Mouse (Mus musculus) thymus, adult 2 months (tissue): Measurements from ENCODE around the gene Eml2.

Experiments
- CTCF ChIP-seq: fragments of 200-500 bp; IDR thresholded peaks from 2 replicates; pipeline ENCODE4 v1.5.1; 2012; ENCODE audit warnings: mild to moderate bottlenecking, control low read depth, low read length, moderate library complexity, borderline replicate concordance; ENCODE audit not compliant: control insufficient read depth, poor library complexity, insufficient read depth; ENCODE audit errors: extremely low read depth
- POLR2A ChIP-seq: fragments of 200-500 bp; IDR thresholded peaks from 2 replicates; pipeline ENCODE4 v1.6.1; 2012; ENCODE audit warnings: mild to moderate bottlenecking, low read length, control low read depth, moderate library complexity; ENCODE audit not compliant: control insufficient read depth, poor library complexity, insufficient read depth; ENCODE audit errors: extremely low read depth

DNA sequence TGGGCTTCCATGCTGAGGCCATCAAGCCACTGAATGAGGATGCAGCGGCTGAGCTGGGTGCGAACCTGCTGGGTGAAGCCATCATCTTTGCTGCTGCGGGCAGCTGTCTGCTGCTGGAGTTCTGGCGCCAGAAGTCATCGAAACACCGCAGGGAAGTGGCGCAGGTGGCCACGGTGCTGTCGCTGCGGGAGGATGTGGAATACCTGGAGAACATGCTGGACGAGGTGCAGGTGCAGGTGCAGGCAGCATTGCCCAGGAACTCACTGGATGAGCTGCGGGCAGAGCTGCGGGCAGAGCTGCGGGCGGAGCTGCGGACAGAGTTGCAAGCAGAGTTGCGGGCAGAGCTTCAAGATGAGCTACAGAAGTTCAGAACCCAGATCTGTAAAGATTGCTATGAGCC is 79.2 kb downstream of the Eml2 start:
- TF ChIP-seq POLR2A: no peak
- no peak for TF ChIP-seq CTCF
